Mouse (Mus musculus): Measurements from ENCODE around the gene Pcx.
A peak's percentile ranks its signal among the peaks of the same experiment; 100 is the strongest.

Gene Pcx

DNA sequence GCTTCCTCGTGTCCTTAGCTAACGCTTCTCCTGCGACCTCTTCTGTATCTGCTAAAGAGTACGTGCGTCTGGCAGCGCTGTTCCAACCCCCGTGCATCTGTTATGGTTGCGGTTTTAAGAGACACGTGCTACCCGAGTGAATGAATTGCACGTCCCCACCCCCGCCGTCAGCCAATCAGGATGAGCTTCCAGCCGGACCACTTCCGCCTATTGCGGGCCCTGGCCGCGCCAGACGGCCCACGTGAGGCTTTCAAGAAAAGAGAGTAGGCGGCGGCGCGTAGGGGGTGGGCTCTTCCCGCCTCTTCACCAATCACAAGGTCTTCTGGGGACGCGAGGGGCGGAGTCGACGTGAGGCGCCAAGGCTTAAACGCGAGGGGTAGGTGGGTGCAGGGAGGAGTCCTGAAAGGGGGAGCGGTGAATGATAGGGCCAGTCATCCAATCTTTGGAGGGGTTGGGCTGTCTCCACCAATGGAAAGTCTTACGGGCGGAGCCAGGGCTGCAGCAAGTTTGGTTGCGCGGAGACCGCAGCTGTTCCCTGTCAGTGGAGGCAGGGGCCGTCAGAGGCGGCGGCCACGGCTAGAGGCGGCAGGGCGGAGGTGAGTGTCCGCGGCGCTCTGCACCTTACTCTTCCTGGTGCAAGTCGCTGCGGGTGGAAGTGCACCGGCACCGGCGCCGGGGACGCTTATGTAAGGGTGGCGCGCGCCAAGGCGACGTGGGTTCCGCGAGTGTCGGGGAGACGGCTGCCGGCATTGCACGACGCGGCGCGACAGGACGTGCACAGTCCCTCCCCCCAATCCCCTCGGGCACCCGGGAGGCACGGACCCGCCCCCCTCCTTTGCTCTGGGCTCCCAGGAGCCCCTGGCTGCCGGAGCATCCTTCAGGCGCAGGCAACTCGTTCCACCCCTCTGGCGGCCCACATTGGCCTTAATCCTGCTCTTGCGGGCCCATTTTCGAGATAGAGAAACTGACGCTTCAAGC is at the start of gene Pcx:
Gene Pcx, plus strand, starts transcription at position 487 of the 978 bp plus-strand sequence.
- peak; percentile 99 for DNase-seq

DNA sequence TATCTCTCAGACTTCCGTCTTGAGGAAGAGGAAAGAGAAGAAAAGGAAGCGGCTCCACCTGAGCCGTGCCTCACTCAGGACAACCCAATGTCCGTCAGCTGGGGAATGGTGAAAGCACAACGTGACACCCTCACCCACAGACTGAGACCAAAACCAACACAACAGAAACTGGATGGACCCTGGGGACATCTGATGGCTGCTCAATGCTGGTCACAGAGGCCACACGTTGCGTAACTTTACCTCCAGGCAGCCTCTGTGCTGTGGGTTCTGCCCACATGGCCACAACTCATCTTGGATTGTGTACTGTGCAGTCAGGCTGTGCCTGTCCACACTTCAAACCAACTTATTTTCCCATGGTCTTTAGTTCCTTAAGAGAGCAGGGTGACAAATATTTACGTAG is 48.3 kb upstream of the Pcx start:
- DNase-seq, result no peak

DNA sequence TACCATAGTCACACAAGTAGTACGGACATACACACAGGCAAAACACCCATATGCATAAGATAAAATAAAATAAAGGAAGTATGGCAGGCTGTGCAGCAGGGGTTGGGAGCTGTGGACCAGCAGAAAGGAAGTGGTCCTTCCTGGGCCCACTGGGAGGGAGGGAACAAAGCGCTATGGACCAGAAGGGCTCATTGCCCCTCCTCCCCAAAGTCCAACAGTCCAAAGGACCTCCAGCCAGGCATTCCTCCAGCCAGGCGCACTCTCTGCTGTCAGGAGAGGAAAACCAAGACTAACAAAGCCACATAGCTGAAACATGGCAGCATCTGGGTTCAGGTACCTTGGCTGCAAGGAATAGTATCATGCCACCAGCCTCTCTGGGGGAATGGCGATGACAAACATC is 45.6 kb upstream of the Pcx start:
- DNase-seq, result no peak

DNA sequence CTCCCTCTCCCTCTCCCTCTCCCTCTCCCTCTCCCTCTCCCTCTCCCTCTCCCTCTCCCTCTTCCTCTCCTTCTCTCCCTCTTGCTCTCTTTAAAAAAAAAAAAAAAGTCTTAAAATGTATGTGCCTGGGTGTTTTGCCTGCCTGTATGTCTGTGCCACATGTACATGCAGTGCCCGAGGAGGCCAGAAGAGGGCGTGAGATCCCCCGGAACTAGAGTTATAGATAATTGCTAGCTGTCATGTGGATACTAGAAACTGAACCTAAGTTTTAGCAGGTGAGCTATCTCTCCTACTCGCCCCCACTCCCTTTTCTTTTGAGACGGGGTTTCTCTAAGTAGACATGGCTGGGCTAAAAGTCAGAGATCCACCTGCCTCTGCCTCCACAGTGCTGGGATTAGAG is 41.9 kb upstream of the Pcx start:
- no peak for DNase-seq

DNA sequence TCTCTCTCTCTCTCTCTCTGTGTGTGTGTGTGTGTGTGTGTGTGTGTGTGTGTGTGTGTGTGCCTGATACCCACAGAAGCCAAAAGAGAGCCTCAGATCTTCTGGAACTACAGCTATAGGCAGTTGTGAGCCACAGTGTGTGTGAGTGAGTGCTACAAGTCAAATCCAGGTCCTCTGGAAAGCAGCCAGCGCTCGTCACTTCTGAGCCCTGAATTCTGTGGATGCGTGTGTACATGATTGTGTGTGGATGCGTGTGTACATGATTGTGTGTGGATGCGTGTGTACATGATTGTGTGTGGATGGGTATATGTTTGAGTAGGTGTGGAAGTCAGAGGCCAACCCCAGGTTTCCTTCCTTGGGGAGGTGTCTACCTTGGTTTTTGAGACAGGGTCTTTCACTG is 36.7 kb upstream of the Pcx start:
- DNase-seq, result no peak

DNA sequence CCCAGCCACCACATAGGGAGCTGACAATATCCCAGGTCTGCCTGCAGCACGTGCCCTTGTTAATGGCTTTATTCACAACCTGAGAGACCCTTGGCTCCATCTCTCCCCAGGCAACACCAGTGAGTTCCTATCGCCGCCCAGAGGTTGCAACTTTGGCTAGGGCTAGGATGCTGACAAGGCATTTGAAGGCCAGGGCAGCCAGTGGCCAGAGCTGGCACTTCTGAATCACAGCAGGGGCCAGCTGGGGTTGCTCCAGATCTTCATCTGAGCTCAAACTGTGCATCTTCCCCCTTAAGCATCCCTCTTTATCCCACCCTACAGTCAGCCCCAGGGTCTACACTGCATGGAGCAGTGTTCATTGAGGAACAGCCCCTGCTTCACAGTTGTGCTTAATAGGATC is 35.5 kb upstream of the Pcx start:
- no peak for DNase-seq

DNA sequence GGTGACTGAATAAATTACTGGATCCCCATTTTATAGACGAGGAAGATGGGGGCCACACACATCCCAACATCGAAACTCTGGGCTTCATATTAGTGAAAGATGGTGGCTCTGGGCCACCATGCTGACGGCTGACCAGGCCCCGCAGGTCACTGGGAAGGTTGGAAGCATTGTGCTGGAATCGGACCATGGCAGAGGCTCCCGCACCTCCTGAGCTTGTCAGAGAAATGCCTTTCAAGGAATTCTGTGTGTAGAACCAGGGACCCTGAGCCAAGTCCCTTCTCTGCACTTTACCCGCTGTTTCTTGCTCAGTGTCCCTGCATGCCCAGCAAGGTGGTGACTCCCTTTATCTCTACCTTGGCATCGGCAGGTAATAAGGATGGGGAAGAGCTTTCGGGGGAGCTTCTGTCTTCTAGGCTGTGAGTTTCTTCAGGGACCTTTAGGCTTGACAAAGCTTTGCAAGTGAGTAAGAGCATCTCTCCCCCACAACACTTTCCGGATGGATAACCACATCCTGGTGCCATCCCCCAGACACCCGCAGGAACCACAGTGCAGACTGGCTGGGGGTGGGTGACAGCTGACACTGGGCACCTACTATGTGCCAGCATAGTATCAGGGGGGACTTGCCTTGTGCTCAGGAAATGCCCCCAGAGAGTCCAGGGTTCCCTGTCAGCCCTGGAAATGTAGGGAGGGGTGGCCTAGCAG is 34.9 kb upstream of the Pcx start:
- DNase-seq, result no peak

DNA sequence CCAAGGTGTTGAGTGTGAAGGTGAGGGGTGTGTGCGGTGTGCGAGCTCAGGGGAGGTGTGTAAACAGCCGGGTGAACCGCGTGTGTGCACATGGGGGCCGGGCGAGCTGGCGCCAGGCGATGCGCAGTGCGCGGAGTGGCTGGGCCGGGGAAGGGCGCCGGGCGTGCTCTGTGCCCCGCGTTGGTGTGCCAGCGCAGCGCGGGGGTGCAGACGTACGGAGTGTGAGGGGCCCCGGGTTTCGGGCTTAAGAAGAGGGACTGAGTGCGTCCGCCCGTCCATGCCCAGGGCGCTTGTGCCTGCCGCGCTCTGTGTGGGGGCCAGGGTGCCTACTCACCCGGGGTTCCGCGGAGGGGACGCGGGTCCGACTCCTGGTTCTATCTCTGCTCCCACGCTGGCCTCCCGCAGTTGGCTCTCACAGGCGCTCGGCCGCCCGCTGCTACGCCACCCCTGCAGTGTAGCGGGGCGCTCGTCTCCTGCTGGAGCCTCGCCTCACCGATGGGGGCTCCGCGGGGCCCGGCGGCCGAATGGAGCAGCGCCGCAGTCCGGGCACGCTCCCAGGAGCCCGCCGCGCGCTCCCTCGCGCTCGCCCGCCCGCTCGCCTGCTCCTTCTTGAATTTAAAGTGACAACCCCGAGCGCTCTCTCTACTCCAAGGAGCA is 33.5 kb upstream of the Pcx start:
- peak; percentile 51 to 60 for DNase-seq

DNA sequence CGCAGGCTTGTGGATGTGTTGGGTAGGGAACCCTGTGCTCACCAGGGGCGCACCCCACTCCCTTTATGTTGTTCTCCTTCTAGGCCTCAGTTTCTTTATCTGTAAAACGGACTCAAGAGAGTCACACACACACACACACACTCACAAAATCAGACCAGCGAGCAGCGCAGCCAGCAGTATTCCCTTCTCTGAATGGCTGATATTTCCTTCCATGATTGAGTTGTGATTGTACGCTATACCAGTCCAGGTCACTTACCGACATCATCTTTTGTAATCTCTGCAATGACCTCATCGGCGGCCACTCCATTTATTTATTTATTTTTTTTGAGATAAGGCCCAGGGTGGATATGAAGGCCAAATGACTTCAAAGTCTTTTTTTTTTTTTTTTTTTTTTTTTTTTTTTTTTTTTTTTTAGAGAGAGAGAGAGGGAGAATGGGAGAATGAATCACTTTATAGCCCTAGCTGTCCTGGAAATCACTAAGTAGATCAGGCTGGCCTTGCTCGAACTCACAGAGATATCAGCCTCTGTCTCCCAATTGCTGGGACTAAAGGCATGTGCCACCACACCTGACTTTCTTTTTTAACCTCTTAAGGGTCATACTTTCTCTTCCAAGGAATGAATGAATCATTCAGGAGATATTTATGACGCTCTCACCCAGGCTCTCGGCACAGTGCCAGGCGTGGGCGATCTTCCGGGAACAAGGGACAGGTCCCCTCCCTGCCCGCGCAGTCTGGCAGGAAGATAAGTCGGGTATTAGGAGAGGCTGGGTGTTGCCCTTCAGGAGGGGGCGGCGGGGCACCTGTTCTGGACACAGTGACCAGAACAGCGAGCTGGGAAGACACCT is 32.7 kb upstream of the Pcx start, which contains the start of gene Syt12:
Gene Syt12, minus strand, starts transcription at position 103 of the 845 bp plus-strand sequence.
- DNase-seq, result peak; percentile 69 to 75

DNA sequence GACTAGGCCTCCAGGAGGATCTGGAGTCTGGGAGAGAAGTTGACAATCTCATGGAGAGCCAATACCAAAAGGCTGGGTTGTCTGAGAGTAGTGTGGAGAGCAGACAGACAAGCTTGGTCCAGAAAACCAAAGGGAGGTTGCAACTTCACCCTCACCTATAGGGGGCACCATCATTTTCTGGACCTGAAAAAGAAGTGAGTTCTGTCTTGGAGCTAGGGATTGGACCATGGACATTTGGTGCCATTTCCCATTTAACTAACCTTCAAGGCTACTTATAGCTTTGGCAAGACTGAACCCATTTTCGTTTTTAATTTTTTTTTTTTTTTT is 32.1 kb upstream of the Pcx start:
- peak in 1 of 2 experiments; percentile 22 for DNase-seq

DNA sequence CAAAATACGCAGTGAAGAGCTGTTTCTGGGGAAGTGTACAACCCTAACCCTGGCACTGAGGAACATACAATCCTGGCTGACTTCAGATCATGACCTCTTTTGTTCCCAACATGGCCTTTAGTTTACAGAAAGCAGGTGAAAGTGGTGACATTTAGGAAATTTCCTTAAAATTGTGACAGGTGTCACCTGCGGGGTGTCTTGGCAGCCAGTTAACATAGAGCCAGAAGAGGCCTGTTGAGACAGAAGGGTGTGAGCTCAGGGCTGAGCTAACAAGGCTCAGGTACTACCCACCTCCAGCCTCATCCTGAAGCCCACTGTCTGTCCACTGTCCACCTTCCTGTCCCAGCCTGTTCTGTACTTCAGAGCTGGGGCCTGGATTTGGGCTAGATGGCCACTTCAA is 30.2 kb upstream of the Pcx start:
- no peak for DNase-seq

DNA sequence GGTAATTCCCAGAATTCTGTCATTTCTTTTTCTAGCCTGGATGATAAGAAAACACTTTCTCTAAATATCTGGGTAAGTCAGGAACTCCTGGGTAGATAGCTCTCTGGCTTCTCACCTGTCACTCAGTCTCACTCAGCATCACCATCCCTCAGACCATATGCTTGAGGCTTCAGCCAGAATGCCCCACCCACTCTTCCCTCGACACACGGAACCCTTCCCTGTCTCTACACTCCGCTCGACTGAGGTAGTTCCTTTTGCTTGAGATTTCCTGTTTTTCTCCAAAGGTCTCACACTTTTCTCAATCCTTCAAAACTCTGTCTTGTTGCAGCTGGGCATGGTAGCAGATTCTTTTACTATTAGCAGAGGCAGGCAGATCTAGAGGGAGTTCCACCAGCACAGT is 28.9 kb upstream of the Pcx start:
- DNase-seq, result no peak

DNA sequence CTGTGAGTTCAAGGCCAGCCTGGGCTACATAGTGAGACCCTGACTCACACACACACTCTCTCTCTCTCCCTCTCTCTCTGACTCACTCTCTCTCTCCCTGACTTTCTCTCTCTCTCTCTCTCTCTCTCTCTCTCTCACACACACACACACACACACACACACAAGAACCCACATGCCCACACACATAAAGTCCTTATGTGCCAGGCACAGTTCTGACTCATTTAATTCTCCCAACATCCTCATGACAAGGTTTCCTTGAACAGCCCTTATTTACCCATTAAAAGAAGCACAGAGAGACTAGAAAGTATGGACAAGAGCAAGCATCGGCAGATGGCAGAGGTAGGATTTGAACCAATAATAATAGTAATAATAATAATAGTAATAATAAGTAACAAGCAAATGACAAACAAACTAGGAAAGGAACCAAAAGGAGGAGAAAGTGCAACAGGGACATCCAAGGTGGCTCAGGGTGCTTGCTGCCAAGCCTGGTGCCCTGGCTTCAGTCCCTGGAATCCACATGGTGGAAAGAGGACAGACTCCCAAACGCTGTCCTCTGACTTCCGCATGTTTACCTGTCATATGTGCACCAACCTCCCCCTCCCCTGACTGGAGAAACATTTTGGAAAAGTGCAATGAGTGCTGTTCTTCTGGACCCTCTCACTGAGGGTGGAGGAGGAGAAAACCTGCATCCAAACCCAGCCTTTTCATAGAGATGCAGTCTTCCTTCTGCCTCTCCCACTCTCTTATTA is 28.0 kb upstream of the Pcx start:
- no peak for DNase-seq

DNA sequence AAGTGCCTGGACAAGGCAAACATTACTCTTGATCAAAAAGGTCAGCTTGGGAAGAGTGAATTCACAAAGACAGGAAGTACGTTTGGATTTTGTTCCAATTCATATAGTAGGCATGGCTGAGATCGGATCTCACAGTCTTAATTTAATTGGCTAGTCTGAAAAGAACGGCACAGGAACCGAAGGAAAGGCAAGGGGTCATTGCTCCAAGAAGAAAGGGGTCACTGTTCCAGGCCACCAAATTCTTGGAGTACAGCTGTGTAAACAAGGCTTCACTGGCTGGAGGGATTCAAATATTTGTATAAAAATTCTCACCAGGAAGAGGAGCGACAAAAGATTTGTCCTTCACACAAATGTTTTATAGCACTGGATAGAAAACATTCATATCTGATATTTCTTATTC is 25.3 kb upstream of the Pcx start:
- DNase-seq, result no peak

DNA sequence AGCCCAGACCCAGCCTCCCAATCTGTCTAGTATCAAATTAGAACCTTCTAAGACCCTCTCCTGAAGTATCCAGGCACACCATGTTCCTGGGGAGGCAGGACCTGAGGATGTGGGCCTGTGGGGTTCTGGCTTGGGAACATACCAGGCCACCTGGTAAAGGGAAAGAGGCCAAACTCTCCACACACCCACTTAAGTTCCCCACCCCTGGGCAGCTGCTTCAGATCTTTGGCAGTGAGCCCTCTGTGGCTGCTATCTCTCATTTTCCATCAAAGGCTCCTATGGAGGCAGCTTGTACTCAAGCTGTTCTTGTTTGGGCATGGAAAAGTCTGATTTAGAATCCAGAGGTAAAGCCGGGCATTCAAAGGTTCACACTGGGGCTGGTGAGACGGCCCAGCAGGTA is 22.4 kb upstream of the Pcx start:
- DNase-seq, result peak; percentile 37 to 53

DNA sequence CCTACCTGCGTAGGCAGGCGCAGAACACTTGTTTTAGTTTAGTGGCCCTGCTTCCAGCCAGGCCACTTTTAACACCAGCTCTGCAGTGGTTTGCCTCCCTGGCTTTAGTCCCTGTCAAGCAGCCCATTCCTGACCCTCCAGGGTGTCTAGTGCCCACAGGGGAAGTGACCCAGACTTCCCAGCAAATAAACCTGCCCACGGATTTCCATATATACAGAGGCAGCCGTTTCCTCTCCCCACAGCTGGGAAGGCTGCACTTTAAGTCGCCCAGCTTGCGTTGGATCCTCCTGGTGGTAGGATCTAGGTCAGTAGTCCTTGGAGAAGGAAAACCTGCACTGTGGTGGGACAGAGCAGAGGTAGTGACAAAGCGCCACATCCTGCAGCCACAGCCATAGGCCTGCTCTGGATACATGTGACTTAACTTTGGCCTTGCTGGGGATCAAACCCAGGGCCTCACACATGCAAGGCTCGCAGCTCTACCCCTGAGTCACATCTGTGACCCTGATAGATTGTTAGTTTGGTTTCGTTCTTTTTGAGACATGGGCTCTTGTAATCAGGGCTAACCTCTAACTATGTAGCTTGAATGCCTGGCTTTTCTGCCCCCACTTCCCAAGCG is 19.1 kb upstream of the Pcx start:
- no peak for DNase-seq

DNA sequence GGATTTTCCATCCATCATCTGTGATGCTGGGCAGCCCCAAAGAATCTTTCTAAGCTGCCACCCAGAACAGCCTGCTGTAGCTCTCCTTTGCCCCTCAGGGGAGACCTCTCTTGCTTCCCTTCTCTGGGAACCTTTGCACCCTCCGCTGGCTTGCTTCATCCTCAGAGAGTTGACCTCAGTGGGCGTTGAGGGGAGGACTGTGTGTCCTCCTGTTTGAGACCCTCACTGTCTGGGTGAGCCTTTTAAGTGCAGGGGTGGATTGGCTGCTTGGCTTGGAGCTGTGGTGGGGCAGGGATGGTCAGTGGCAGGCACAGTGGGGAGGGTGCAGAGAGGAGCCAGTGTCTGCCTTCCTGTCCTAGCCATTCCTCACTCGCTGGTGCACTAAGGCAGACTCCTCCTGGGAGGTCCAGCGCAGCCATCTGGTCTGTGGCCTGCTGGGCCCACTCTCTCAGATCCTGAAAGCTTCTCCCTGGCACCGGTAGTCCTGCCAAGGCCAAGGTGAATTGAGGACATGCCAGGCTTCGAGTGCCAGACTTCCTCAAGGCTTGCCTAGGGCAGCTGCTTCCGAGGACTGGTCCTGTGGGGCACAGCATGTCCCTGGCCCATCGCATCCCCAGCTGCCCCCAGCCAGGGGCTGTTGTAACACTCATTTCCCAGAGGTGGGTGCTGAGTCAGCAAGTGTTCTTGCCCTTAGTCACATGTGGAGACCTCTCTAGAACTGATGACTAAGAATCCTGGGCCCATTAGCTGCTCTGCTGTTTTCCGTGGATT is 17.6 kb upstream of the Pcx start:
- peak in 1 of 2 experiments; percentile 38 for DNase-seq

DNA sequence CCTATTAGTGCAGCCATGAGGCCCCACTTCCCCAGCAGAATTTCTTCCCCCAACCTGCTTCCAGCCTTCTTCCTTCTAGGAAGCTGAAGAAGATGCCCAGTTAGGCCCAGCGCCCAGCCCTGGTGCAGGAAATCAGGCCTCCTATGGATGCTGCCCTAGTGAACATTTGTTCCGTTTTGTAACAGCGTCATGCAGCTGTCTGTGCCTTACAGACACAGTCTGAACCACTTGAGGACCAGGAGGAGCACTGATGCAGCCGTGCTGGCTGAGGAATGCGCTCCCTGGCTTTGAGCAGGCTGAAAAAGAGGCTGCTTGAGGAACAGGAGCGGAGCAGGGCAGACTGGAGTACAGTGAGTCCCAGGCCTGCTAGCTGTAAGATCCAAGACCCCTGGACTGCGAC is 15.6 kb upstream of the Pcx start:
- no peak for DNase-seq

DNA sequence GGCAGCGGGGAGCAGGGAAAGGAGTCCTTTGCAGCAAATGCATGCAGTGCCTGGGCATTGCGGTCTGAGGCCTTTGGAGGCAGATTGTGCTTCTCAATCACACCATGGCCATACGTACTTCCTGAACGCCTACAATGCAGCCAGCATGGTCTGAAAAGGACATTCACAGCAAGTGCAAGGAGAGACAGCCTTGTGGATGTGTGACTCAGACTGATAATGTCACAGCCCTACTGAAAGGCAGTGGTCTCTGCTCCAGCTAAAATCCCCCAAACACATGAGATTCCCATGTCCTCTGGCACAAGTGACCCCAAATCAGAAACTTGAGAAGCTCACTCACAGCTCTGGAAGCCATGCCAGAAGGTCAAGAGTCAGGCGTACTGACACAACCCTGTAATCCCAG is 14.5 kb upstream of the Pcx start:
- no peak for DNase-seq

DNA sequence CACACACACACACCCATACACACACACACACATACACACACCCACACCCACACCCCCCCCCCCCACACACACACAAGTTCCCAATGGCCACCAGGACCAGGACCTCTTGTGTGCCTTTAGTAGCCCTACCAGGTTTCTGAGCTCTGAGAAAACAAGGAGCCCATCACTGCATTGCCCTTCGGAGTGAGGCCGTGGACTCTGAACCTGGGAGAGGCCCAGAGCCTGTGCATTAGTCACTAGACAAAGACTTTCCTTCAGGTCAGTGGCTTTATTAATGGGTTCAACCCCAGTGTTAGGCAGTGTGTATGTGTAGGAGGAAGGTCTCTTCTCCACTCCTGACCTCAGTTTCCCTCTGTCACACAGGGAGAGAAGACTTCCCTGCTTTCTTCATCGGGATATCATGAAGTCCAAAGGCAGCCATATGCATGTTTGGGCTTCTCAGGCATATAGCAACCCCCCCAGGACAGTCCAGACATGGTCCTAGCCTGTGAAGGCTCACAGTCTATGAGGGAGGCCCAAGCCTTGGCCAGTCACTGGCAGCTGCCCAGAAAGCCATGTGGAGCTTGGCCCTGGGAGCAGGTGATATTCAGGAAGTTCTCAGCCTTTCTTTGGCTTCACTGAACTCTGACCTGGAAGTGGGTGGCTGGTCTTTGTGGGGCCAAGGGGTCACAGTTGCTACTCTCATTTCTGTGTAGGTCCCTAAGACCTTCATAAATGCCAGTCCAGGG is 13.6 kb upstream of the Pcx start:
- no peak for DNase-seq

Measured in lung, postnatal 4 days (tissue).